Mouse (Mus musculus) forebrain, embryonic 13.5 days (tissue): ENCODE data around the gene Sh2d6. TPM values are rescaled to one million over a fixed set of nuclear protein-coding genes. Genes with fewer than 3 reads are reported as not detected.
A peak's percentile ranks its signal among the peaks of the same experiment; 100 is the strongest.

Experiments
- ATAC-seq: fragments of 200-750 bp; cut with Nextera tagmentation; 2 replicates; pipeline ENCODE4 v1.8.0; 2017
- H3K27ac ChIP-seq: fragments of 300-500 bp; sonication (generic); 2 replicates; pipeline ENCODE4 v1.5.1; 2015; ENCODE audit warnings: inconsistent platforms, mild to moderate bottlenecking, moderate library complexity
- H3K27me3 ChIP-seq: fragments of 300-500 bp; sonication (generic); 2 replicates; pipeline ENCODE4 v1.6.1; 2015; ENCODE audit warnings: mild to moderate bottlenecking, inconsistent platforms
- H3K36me3 ChIP-seq: fragments of 300-500 bp; sonication (generic); 2 replicates; pipeline ENCODE4 v1.6.1; 2015; ENCODE audit warnings: mild to moderate bottlenecking, inconsistent platforms; ENCODE audit not compliant: poor library complexity, severe bottlenecking
- H3K4me1 ChIP-seq: fragments of 300-500 bp; sonication (generic); 2 replicates; pipeline ENCODE4 v1.6.1; 2015; ENCODE audit warnings: inconsistent platforms
- H3K4me2 ChIP-seq: fragments of 300-500 bp; sonication (generic); 2 replicates; pipeline ENCODE4 v1.6.1; 2015; ENCODE audit warnings: inconsistent platforms, mild to moderate bottlenecking, moderate library complexity
- H3K4me3 ChIP-seq: fragments of 300-500 bp; sonication (generic); 2 replicates; pipeline ENCODE4 v1.5.1; 2015; ENCODE audit warnings: mild to moderate bottlenecking, inconsistent platforms
- H3K9ac ChIP-seq: fragments of 300-500 bp; sonication (generic); 2 replicates; pipeline ENCODE4 v1.6.1; 2015; ENCODE audit warnings: mild to moderate bottlenecking, inconsistent platforms
- H3K9me3 ChIP-seq: fragments of 300-500 bp; sonication (generic); replicated peaks from 2 replicates; pipeline ENCODE4 v1.6.1; 2016; ENCODE audit warnings: inconsistent platforms
- WGBS: fragments of 180-500 bp; shearing (Covaris S2); methylation state at CpG from one replicate; pipeline ENCODE4 v1.1.7; 2015; 5-methylcytosine and 5-hydroxymethylcytosine counted together
- polyA plus RNA-seq: library from polyadenylated mRNA; unstranded; fragments of >200 nt; fragmentation: Nextera tagmentation; extraction: Ambion mirVana; gene quantifications from 2 replicates; pipeline ENCODE4 v1.2.1, GENCODE M21; 2015

Sh2d6 gene
- polyA plus RNA-seq, 1 experiment from 2014 or later = 0.62 TPM

GRCm38 (mm10) chr6:72518842-72519241, 2.7 kb downstream of the Sh2d6 start:
- Histone ChIP-seq H3K27ac (peak overlapping the region; percentile 96), H3K4me2 (no peak overlapping the region; the same call in 1 of the 2 replicates), H3K4me1 (peaks cover 34% of the 10 kb centered on the region), H3K27me3 (no peaks in the 10 kb centered on the region), H3K36me3 (no peaks in the 10 kb centered on the region), H3K9ac (peak overlapping the region; percentile 34; the same call in 1 of the 2 replicates), H3K9me3 (no peaks in the 10 kb centered on the region), H3K4me3 (no peak overlapping the region)
- ATAC-seq = no peak
- WGBS = 67% methylated on average over 1 of the region's 1 CpGs

GRCm38 (mm10) chr6:72515644-72516043, 5.9 kb downstream of the Sh2d6 start:
- no peak for ATAC-seq
- H3K27ac ChIP-seq = no peak overlapping the region
- H3K4me1 ChIP-seq = peaks cover 53% of the 10 kb centered on the region
- no peak overlapping the region for H3K4me2 ChIP-seq
- H3K27me3 ChIP-seq = no peaks in the 10 kb centered on the region
- no peak overlapping the region for H3K9ac ChIP-seq
- WGBS = 93% methylated on average over 6 of the region's 6 CpGs
- H3K36me3 ChIP-seq = no peaks in the 10 kb centered on the region
- no peaks in the 10 kb centered on the region for H3K9me3 ChIP-seq
- no peak overlapping the region for H3K4me3 ChIP-seq

GRCm38 (mm10) chr6:72513071-72513440, 8.5 kb downstream of the Sh2d6 start:
- WGBS = 30% methylated on average over 7 of the region's 7 CpGs
- Histone ChIP-seq H3K4me1 (peaks cover 28% of the 10 kb centered on the region), H3K9me3 (no peaks in the 10 kb centered on the region)

GRCm38 (mm10) chr6:72512386-72513070, 9.0 kb downstream of the Sh2d6 start:
- Histone ChIP-seq H3K9ac (peak overlapping the region; percentile 69), H3K4me1 (peaks cover 28% of the 10 kb centered on the region), H3K9me3 (no peaks in the 10 kb centered on the region), H3K4me2 (peak overlapping the region; percentile 62), H3K27me3 (no peaks in the 10 kb centered on the region), H3K27ac (peak overlapping the region; percentile 94), H3K36me3 (no peaks in the 10 kb centered on the region), H3K4me3 (peak overlapping the region; percentile 37)
- 2% methylated on average over 33 of the region's 33 CpGs for WGBS
- ATAC-seq = peak; percentile 90

More at GRCm38 (mm10) chr6:72513071-72513440, 8.5 kb downstream of the Sh2d6 start:
- peak; percentile 25 for ATAC-seq
- Histone ChIP-seq H3K36me3 (no peaks in the 10 kb centered on the region), H3K4me2 (peak overlapping the region; percentile 62), H3K4me3 (peak overlapping the region; percentile 37), H3K9ac (peak overlapping the region; percentile 69), H3K27me3 (no peaks in the 10 kb centered on the region), H3K27ac (peak overlapping the region; percentile 94)

- no peak overlapping the region for H3K4me3 ChIP-seq
- no peak overlapping the region for H3K9ac ChIP-seq
- peaks cover 28% of the 10 kb centered on the region for H3K4me1 ChIP-seq
- no peaks in the 10 kb centered on the region for H3K9me3 ChIP-seq
- H3K36me3 ChIP-seq = no peaks in the 10 kb centered on the region
- WGBS = 80% methylated on average over 6 of the region's 6 CpGs
- no peak for ATAC-seq
- no peak overlapping the region for H3K27ac ChIP-seq
- H3K4me2 ChIP-seq = no peak overlapping the region
- no peaks in the 10 kb centered on the region for H3K27me3 ChIP-seq
Observed at GRCm38 (mm10) chr6:72510686-72511421, 10.7 kb downstream of the Sh2d6 start.

- Histone ChIP-seq H3K4me1 (peaks cover 28% of the 10 kb centered on the region), H3K9me3 (no peaks in the 10 kb centered on the region), H3K4me3 (no peak overlapping the region), H3K27me3 (no peaks in the 10 kb centered on the region), H3K27ac (no peak overlapping the region), H3K9ac (no peak overlapping the region), H3K4me2 (no peak overlapping the region), H3K36me3 (no peaks in the 10 kb centered on the region)
- WGBS = 76% methylated on average over 2 of the region's 2 CpGs
- no peak for ATAC-seq
Observed at GRCm38 (mm10) chr6:72509872-72510435, 11.6 kb downstream of the Sh2d6 start.

- no peak overlapping the region for H3K27ac ChIP-seq
- ATAC-seq = no peak
- WGBS = 79% methylated on average over 4 of the region's 4 CpGs
Observed at GRCm38 (mm10) chr6:72508596-72508995, 12.9 kb downstream of the Sh2d6 start.

GRCm38 (mm10) chr6:72506104-72506503, 15.4 kb downstream of the Sh2d6 start:
- Histone ChIP-seq H3K9me3 (no peaks in the 10 kb centered on the region), H3K36me3 (no peaks in the 10 kb centered on the region), H3K4me1 (0 out of 2 replicates have a peak, but pooled peaks cover 3% of the 10 kb centered on the region), H3K27ac (no peak overlapping the region), H3K27me3 (no peaks in the 10 kb centered on the region), H3K4me3 (no peak overlapping the region), H3K4me2 (no peak overlapping the region), H3K9ac (no peak overlapping the region)
- WGBS = 74% methylated on average over 1 of the region's 1 CpGs
- ATAC-seq = no peak

More at GRCm38 (mm10) chr6:72508596-72508995, 12.9 kb downstream of the Sh2d6 start:
- Histone ChIP-seq H3K36me3 (no peaks in the 10 kb centered on the region), H3K27me3 (no peaks in the 10 kb centered on the region), H3K9ac (no peak overlapping the region), H3K9me3 (no peaks in the 10 kb centered on the region), H3K4me1 (peaks cover 25% of the 10 kb centered on the region), H3K4me2 (no peak overlapping the region), H3K4me3 (no peak overlapping the region)

- 90% methylated on average over 2 of the region's 2 CpGs for WGBS
- H3K4me1 ChIP-seq = 0 out of 2 replicates have a peak, but pooled peaks cover 3% of the 10 kb centered on the region
Observed at GRCm38 (mm10) chr6:72503939-72504338, 17.6 kb downstream of the Sh2d6 start.

GRCm38 (mm10) chr6:72503309-72503708, 18.2 kb downstream of the Sh2d6 start:
- H3K4me3 ChIP-seq = no peak overlapping the region
- H3K4me1 ChIP-seq = 0 out of 2 replicates have a peak, but pooled peaks cover 3% of the 10 kb centered on the region
- H3K9ac ChIP-seq = no peak overlapping the region
- no peak overlapping the region for H3K27ac ChIP-seq
- no peak for ATAC-seq
- no peak overlapping the region for H3K4me2 ChIP-seq
- H3K9me3 ChIP-seq = no peaks in the 10 kb centered on the region
- H3K36me3 ChIP-seq = no peaks in the 10 kb centered on the region
- H3K27me3 ChIP-seq = no peaks in the 10 kb centered on the region

More at GRCm38 (mm10) chr6:72503939-72504338, 17.6 kb downstream of the Sh2d6 start:
- no peaks in the 10 kb centered on the region for H3K36me3 ChIP-seq
- H3K9ac ChIP-seq = no peak overlapping the region
- H3K4me2 ChIP-seq = no peak overlapping the region
- no peak for ATAC-seq
- H3K27ac ChIP-seq = no peak overlapping the region
- H3K9me3 ChIP-seq = no peaks in the 10 kb centered on the region
- no peaks in the 10 kb centered on the region for H3K27me3 ChIP-seq
- H3K4me3 ChIP-seq = no peak overlapping the region

GRCm38 (mm10) chr6:72498950-72499349, 22.6 kb downstream of the Sh2d6 start:
- Histone ChIP-seq H3K9me3 (no peaks in the 10 kb centered on the region), H3K27ac (no peak overlapping the region), H3K9ac (no peak overlapping the region), H3K4me3 (no peak overlapping the region), H3K4me2 (no peak overlapping the region), H3K36me3 (no peaks in the 10 kb centered on the region), H3K27me3 (no peaks in the 10 kb centered on the region), H3K4me1 (0 out of 2 replicates have a peak, but pooled peaks cover under 1% of the 10 kb centered on the region)
- no peak for ATAC-seq
- WGBS = 84% methylated on average over 5 of the region's 5 CpGs

- ATAC-seq = no peak
- Histone ChIP-seq H3K4me1 (no peaks in the 10 kb centered on the region), H3K27me3 (no peaks in the 10 kb centered on the region), H3K4me3 (no peak overlapping the region), H3K4me2 (no peak overlapping the region), H3K36me3 (no peaks in the 10 kb centered on the region), H3K9ac (no peak overlapping the region), H3K9me3 (no peaks in the 10 kb centered on the region), H3K27ac (no peak overlapping the region)
- WGBS = 92% methylated on average over 6 of the region's 6 CpGs
Observed at GRCm38 (mm10) chr6:72492892-72493291, 28.6 kb downstream of the Sh2d6 start.
